Comparison of ENCODE assay signal across 27 mouse cellular contexts in the genomic region with DNA sequence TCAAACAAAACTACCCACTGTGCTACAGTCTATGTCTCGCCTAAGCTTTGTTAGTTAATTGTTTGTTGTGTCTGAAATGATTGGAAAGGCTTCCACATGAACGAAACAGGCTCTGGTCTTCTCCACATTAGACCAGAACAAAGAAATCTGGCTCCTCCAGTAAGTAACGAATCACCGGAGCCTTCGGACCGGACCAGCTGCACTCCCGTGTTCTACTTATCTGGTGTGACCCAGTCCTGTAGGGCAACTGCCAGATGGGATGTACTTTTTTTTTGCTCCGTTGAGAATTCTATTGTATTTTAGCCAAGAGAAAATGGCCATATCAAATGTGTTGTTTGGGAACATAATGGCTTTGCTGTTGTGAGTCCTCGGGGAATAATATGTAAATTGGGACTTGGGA. TPM values are rescaled to one million over a fixed set of nuclear protein-coding genes. Genes with fewer than 3 reads are reported as not detected.
DNase-seq lines count a peak whose midpoint lies in the region; ATAC-seq and TF ChIP-seq lines count a peak whose summit lies in the region.
"Had no signal": no experiment of that assay in that cellular context is flagged by ENCODE, and none has a peak within 500 bp of the region (broad histone marks: within the 10 kb centered on the region; RNA-seq: fewer than 3 reads in every experiment).

No protein-coding gene starts in this region.

- TF ChIP-seq CTCF in heart, postnatal 0 days (IDR thresholded peaks at IDR 0.05; ENCODE audit: low read depth) = no peak

- H3K36me3 ChIP-seq in heart, postnatal 0 days (replicated peaks; ENCODE audit: control insufficient read depth, insufficient read depth, low read length) = no peaks in the 10 kb centered on the region
- H3K36me3 ChIP-seq in neural tube, embryonic 11.5 days (ENCODE audit: control insufficient read depth, insufficient read depth, low read length) = no peaks in the 10 kb centered on the region
- H3K36me3 ChIP-seq in neural tube, embryonic 15.5 days = no peaks in the 10 kb centered on the region
- H3K36me3 ChIP-seq in neural tube, embryonic 14.5 days (ENCODE audit: control insufficient read depth, insufficient read depth, low read length) = no peaks in the 10 kb centered on the region
- H3K36me3 ChIP-seq: embryonic facial prominence, embryonic 15.5 days; forebrain, embryonic 15.5 days; hindbrain, embryonic 15.5 days; limb, embryonic 15.5 days had no signal

- DNase-seq in cerebellum, adult 9-10 months = peak; percentile 10
- peak; percentile 20 for DNase-seq in heart, postnatal 0 days (ENCODE audit: low spot score)
- DNase-seq in heart, postnatal 4 days = no peak
- DNase-seq in neural tube, embryonic 11.5 days (ENCODE audit: low spot score) = peak; percentile 21
- no peak for DNase-seq in left cerebral cortex, postnatal 14 days (ENCODE audit: low spot score in 2 of 2)
- DNase-seq: adrenal gland, postnatal 25 days; gastrocnemius, postnatal 14 days; heart, adult 2 months; kidney, adult 2 months; kidney, postnatal 10 days; left cerebral cortex, postnatal 4 days; lung, embryonic 14.5 days had no signal

- no peaks in the 10 kb centered on the region for H3K9me3 ChIP-seq in heart, postnatal 0 days (replicated peaks; ENCODE audit: control insufficient read depth, low read length)
- no peaks in the 10 kb centered on the region for H3K9me3 ChIP-seq in neural tube, embryonic 11.5 days (ENCODE audit: control insufficient read depth, low read length)
- H3K9me3 ChIP-seq in neural tube, embryonic 15.5 days (replicated peaks) = no peaks in the 10 kb centered on the region
- no peaks in the 10 kb centered on the region for H3K9me3 ChIP-seq in neural tube, embryonic 14.5 days (ENCODE audit: control insufficient read depth, low read length)
- H3K9me3 ChIP-seq: embryonic facial prominence, embryonic 15.5 days; forebrain, embryonic 15.5 days; hindbrain, embryonic 15.5 days; limb, embryonic 15.5 days had no signal

- TF ChIP-seq EP300 in heart, postnatal 0 days (IDR thresholded peaks at IDR 0.05; ENCODE audit: low read depth) = no peak

- H3K27ac ChIP-seq in heart, postnatal 0 days (ENCODE audit: low read depth) = no peak overlapping the region
- H3K27ac ChIP-seq in neural tube, embryonic 11.5 days (ENCODE audit: low read depth, low read length) = no peak overlapping the region
- no peak overlapping the region for H3K27ac ChIP-seq in neural tube, embryonic 15.5 days (replicated peaks)
- no peak overlapping the region for H3K27ac ChIP-seq in neural tube, embryonic 14.5 days (ENCODE audit: low read depth, low read length)
- H3K27ac ChIP-seq: embryonic facial prominence, embryonic 15.5 days; forebrain, embryonic 15.5 days; heart, adult 2 months; hindbrain, embryonic 15.5 days; left cerebral cortex, adult 2 months; limb, embryonic 15.5 days; liver, embryonic 14.5 days had no signal

- H3K9ac ChIP-seq in heart, postnatal 0 days (replicated peaks; ENCODE audit: low read depth, low read length) = no peak overlapping the region
- no peak overlapping the region for H3K9ac ChIP-seq in neural tube, embryonic 11.5 days (ENCODE audit: low read length)
- H3K9ac ChIP-seq in neural tube, embryonic 15.5 days (replicated peaks) = no peak overlapping the region
- H3K9ac ChIP-seq in neural tube, embryonic 14.5 days (replicated peaks; ENCODE audit: low read depth, low read length) = no peak overlapping the region
- H3K9ac ChIP-seq: embryonic facial prominence, embryonic 15.5 days; forebrain, embryonic 15.5 days; hindbrain, embryonic 15.5 days; limb, embryonic 15.5 days; liver, embryonic 14.5 days; lung, embryonic 14.5 days had no signal

- ATAC-seq in cerebellum, adult (ENCODE audit: insufficient number of reproducible peaks, low FRiP score, low TSS enrichment) = no peak
- no peak for ATAC-seq in heart, postnatal 0 days (ENCODE audit: insufficient read depth, low read depth)
- ATAC-seq in neural tube, embryonic 11.5 days (ENCODE audit: insufficient read depth, low FRiP score, low TSS enrichment) = 0 out of 2 replicates have a peak, but pooled peaks have one; percentile 35
- ATAC-seq in neural tube, embryonic 15.5 days (ENCODE audit: low FRiP score) = no peak
- peak; percentile 49; the same call in 1 of the 2 replicates for ATAC-seq in neural tube, embryonic 14.5 days (ENCODE audit: low read depth)
- ATAC-seq: CD4-positive, CD25-positive, alpha-beta regulatory T cell, adult 4 months; forebrain, embryonic 15.5 days had no signal

- H3K4me1 ChIP-seq in heart, postnatal 0 days (ENCODE audit: control insufficient read depth, insufficient read depth) = no peaks in the 10 kb centered on the region
- H3K4me1 ChIP-seq in neural tube, embryonic 11.5 days (ENCODE audit: control insufficient read depth, insufficient read depth, low read length) = no peaks in the 10 kb centered on the region
- no peaks in the 10 kb centered on the region for H3K4me1 ChIP-seq in neural tube, embryonic 15.5 days
- no peaks in the 10 kb centered on the region for H3K4me1 ChIP-seq in neural tube, embryonic 14.5 days (ENCODE audit: control insufficient read depth, insufficient read depth, low read length)
- H3K4me1 ChIP-seq: embryonic facial prominence, embryonic 15.5 days; forebrain, embryonic 15.5 days; hindbrain, embryonic 15.5 days; limb, embryonic 15.5 days had no signal

- 59% methylated on average over 9 of the region's 9 CpGs for WGBS in heart, postnatal 0 days
- WGBS in neural tube, embryonic 11.5 days = 54% methylated on average over 9 of the region's 9 CpGs
- 29% methylated on average over 9 of the region's 9 CpGs for WGBS in neural tube, embryonic 15.5 days
- 29% methylated on average over 9 of the region's 9 CpGs for WGBS in neural tube, embryonic 14.5 days

- no peak overlapping the region for H3K4me2 ChIP-seq in heart, postnatal 0 days (ENCODE audit: low read depth, low read length)
- H3K4me2 ChIP-seq in neural tube, embryonic 11.5 days (ENCODE audit: low read depth) = no peak overlapping the region
- no peak overlapping the region for H3K4me2 ChIP-seq in neural tube, embryonic 15.5 days
- H3K4me2 ChIP-seq in neural tube, embryonic 14.5 days (ENCODE audit: low read depth, low read length) = no peak overlapping the region
- H3K4me2 ChIP-seq: embryonic facial prominence, embryonic 15.5 days; forebrain, embryonic 15.5 days; hindbrain, embryonic 15.5 days; limb, embryonic 15.5 days; lung, embryonic 14.5 days had no signal

- no peaks in the 10 kb centered on the region for H3K27me3 ChIP-seq in heart, postnatal 0 days (ENCODE audit: control insufficient read depth, insufficient read depth, low read length)
- H3K27me3 ChIP-seq in neural tube, embryonic 11.5 days (ENCODE audit: control insufficient read depth, insufficient read depth, low read length) = no peaks in the 10 kb centered on the region
- H3K27me3 ChIP-seq in neural tube, embryonic 15.5 days (replicated peaks) = no peaks in the 10 kb centered on the region
- no peaks in the 10 kb centered on the region for H3K27me3 ChIP-seq in neural tube, embryonic 14.5 days (ENCODE audit: control insufficient read depth, insufficient read depth, low read length)
- H3K27me3 ChIP-seq: embryonic facial prominence, embryonic 15.5 days; forebrain, embryonic 15.5 days; hindbrain, embryonic 15.5 days; limb, embryonic 15.5 days had no signal

- intact Hi-C loops in left cerebral cortex, postnatal 14 days (cut with DNase I) = no loop called here

- H3K4me3 ChIP-seq in heart, postnatal 0 days (ENCODE audit: low read depth, low read length) = no peak overlapping the region
- H3K4me3 ChIP-seq in neural tube, embryonic 11.5 days (ENCODE audit: low read depth, low read length) = no peak overlapping the region
- no peak overlapping the region for H3K4me3 ChIP-seq in neural tube, embryonic 15.5 days (replicated peaks)
- H3K4me3 ChIP-seq in neural tube, embryonic 14.5 days (ENCODE audit: low read depth, low read length) = no peak overlapping the region
- H3K4me3 ChIP-seq: embryonic facial prominence, embryonic 15.5 days; forebrain, embryonic 15.5 days; heart, adult 2 months; hindbrain, embryonic 15.5 days; left cerebral cortex, adult 2 months; limb, embryonic 15.5 days had no signal

RNA-seq across cellular contexts. Expression of a gene that starts 42.2 kb away (rescaled TPM):
- not detected in 2 replicates for total RNA-seq in heart, postnatal 0 days (2014; rRNA removed; ENCODE audit: low replicate concordance)
- polyA plus RNA-seq in heart, postnatal 0 days (2015; fragmentation: Nextera tagmentation; extraction: Ambion mirVana) = not detected in 2 replicates
- under 1 TPM in 1 of 2 experiments, not detected in 1; 0.47 TPM for total RNA-seq in heart, postnatal 4 days (2021)
- polyA plus RNA-seq in neural tube, embryonic 11.5 days (2014; fragmentation: Nextera tagmentation; extraction: Ambion mirVana) = not detected in 2 replicates
- polyA plus RNA-seq in neural tube, embryonic 15.5 days (2015; fragmentation: Nextera tagmentation; extraction: Ambion mirVana) = 0.36 TPM in 1 of 2 replicates, not detected in the other
- not detected in 2 replicates for polyA plus RNA-seq in neural tube, embryonic 14.5 days (2014; fragmentation: Nextera tagmentation; extraction: Ambion mirVana)
- under 1 TPM; 0.20 to 0.32 TPM for total RNA-seq in left cerebral cortex, postnatal 14 days (2021)
- total RNA-seq: adrenal gland, postnatal 25 days; common myeloid progenitor, adult 5-6 weeks; gastrocnemius, postnatal 14 days; layer of hippocampus, postnatal 10 days; left cerebral cortex, postnatal 4 days; megakaryocyte, adult 5-6 weeks had no signal
- polyA plus RNA-seq: CD4-positive, CD25-positive, alpha-beta regulatory T cell, adult 4 months; embryonic facial prominence, embryonic 15.5 days; forebrain, embryonic 15.5 days; hindbrain, embryonic 15.5 days; limb, embryonic 15.5 days; lung, embryonic 14.5 days; small intestine, adult 2 months; urinary bladder, adult 2 months had no signal

Comparison
In these comparisons a context has a peak if more than half of its experiments do, and no peak if none do; other contexts are left out.
1. DNase-seq: peak in cerebellum, adult 9-10 months (single experiment), heart, postnatal 0 days (single experiment) and neural tube, embryonic 11.5 days (single experiment); none in heart, postnatal 4 days (single experiment) and left cerebral cortex, postnatal 14 days (0 of 2).
2. ATAC-seq: peak in neural tube, embryonic 11.5 days (single experiment) and neural tube, embryonic 14.5 days (single experiment); none in cerebellum, adult (single experiment), heart, postnatal 0 days (single experiment) and neural tube, embryonic 15.5 days (single experiment).